Mouse (Mus musculus) megakaryocyte, embryonic 14.5 days (primary cell): ENCODE results near the gene Reep3.

Source experiments
- FLI1 ChIP-seq: IDR thresholded peaks from 2 replicates; pipeline ENCODE4 v1.6.1; 2012; ENCODE audit warnings: low read length, inconsistent platforms, mixed read lengths
- GATA1 ChIP-seq: IDR thresholded peaks from 3 replicates; pipeline ENCODE4 v1.6.1; 2012; ENCODE audit warnings: mixed read lengths, low read length, inconsistent platforms, borderline replicate concordance

GRCm38 (mm10) chr10:67071389-67071788 is 25.4 kb downstream of the Reep3 start:
- TF ChIP-seq GATA1 (no peak), FLI1 (no peak)
